Mouse (Mus musculus): Measurements from ENCODE around the gene Hopx.

The Hopx gene

GRCm38 (mm10) chr5:77114817-77115731 lies at the start of gene Hopx:
Gene Hopx (minus strand): TSS chr5:77115121.
- no peak for DNase-seq (ENCODE audit: low read depth)

DNA sequence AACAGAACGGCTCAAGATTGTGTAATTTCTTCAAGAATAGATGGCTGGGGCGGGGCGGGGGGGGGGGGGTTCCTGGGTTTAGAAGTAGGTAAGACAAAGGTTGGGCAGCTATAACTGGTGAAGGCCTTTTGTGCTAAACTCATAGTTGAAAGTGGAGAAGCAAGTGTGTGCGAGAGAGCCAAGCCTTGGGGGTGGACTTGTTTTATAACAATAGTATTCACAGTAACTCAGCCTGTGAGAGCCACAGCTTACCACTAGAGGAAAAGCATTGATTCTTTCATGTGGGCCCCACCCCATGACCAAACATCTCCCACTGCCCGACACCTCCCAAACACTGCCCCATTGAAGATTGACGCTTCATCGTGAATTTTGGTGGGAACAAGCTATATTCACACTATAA lies 48.7 kb upstream of the Hopx start:
- DNase-seq (ENCODE audit: low read depth): no peak

DNA sequence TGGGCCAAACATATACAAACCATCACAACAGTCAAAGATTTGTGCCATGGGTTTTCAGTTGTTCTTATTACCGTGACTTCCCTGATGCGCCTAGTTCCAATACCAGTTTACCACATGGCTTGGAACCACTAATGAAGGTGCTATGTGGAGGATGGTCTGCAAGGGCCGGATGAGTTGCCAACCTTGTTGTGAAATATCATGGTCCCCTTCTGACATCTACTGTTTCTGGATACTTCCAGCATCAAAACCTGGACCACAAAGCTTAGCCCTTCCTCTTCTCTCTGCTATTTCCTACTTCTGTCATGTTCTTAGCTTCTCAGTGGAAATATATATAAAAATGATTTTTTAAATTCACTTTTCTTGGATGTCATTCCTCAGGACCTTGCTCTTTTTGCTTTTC lies 47.6 kb upstream of the Hopx start:
- no peak for DNase-seq (ENCODE audit: low read depth)

DNA sequence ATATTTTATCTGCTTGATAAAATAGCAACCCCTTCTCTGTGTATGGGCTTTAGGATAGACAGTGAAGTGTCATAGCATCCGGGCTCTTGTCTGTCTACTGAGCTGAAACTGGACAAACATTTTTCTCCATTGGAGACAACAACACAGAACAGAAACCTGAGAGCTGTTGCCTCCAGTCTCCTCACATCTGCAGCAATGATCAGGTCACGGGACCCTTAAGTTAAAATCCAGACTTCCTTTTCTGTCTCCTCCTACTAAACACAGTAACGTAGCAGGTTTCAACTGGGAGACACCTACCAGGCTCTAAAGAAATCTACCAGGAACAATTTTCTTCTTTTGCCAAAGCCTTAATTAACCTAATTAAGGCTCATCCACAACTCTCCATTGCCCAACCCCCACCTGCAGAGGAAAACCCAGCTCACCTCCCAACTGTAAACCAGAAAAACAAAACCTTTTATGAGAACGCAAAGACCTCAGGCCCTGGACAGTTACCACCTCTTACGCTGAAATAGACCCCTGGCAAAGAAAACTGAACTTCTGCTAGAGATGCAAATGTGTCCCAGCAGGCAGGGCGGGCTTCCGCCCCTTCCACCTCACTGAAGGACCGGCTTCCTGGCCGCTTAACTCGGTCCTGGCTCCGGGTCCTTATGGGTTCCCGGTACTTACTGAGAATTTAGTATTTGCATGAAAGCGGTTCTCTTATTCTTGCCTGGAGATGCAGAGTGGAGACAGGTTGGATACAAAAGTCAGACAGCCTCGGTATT lies 43.0 kb upstream of the Hopx start:
- no peak for DNase-seq (ENCODE audit: low read depth)

DNA sequence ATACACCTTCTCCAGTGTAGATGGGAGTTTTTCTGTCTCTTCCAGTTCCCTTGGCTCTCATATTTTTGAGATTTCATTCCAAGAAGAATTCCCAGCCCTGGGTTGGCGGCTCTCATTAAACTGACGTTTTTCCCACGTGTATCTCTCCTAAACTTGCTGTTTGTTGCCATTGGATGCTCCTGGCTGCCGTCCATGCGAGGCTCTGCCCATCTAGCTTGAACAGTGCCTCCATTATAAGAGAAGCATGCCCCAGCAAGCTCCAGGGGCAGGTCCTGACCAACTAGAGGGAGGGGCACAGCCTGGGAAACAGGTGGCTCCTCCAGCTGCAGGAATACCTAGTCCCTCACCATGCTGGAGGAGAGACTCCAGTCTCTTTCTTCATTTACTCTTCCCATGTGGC lies 42.0 kb upstream of the Hopx start:
- DNase-seq (ENCODE audit: low read depth): no peak

DNA sequence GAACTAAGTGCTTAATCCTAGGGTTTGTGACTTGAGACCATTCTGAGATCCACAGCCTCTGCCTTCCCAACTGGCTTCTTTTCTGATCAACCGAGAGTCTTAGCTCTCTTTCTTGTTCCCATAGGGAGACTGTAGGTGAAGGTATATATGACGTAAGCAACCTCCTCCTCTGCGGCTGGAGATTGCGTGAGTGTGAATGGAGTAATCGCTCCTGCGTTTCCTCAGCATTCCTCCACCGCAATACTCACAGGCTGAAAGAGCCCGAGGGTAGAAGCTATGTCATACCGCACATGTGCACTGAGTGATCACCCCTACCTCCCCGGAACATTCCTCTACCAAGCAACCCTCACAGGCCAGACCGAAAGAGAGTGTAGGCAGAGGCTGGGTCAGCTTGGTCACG lies 40.6 kb upstream of the Hopx start:
- DNase-seq (ENCODE audit: low read depth): no peak

GRCm38 (mm10) chr5:77154812-77155211 lies 39.9 kb upstream of the Hopx start:
- DNase-seq (ENCODE audit: low read depth): no peak

DNA sequence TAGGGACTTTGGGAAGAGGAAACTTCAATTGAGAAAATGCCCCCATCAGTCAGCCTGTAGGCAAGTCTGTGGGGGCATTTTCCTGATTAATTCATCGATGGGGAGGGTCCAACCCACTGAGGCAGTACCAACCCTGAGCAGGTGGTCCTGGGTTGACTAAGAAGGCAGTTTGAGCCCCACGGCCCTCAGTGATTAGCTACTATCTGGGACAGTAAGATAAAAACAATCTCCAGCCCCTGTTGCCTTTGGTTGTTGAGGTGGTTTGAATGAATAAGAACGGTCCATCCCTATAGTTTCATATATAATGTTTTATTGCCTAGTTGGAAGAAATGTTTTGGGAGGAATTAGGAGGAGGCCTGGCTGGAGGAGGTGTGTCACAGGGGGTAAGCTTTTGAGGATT lies 36.8 kb upstream of the Hopx start:
- DNase-seq (ENCODE audit: low read depth): no peak

DNA sequence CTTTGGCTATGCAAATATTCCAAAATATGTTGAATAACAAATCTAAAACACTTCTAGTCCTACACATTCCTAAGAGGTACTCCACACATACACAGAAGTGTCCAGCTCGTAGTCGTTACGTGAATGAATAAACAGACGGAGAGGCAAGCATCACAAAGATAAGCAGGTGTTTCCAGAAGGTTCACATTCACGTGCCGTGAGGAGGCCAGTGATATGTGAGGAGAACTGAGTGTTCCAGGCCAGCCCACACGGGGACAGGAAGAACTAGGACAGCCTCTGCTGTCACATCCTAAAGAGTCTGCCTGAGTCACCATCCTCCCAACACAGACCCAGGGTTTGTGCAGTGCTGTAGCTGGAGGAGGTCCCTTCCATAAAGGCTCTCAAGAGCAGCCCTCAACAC lies 36.2 kb upstream of the Hopx start:
- DNase-seq (ENCODE audit: low read depth): no peak

GRCm38 (mm10) chr5:77148021-77148621 lies 33.2 kb upstream of the Hopx start:
- no peak for DNase-seq (ENCODE audit: low read depth)

DNA sequence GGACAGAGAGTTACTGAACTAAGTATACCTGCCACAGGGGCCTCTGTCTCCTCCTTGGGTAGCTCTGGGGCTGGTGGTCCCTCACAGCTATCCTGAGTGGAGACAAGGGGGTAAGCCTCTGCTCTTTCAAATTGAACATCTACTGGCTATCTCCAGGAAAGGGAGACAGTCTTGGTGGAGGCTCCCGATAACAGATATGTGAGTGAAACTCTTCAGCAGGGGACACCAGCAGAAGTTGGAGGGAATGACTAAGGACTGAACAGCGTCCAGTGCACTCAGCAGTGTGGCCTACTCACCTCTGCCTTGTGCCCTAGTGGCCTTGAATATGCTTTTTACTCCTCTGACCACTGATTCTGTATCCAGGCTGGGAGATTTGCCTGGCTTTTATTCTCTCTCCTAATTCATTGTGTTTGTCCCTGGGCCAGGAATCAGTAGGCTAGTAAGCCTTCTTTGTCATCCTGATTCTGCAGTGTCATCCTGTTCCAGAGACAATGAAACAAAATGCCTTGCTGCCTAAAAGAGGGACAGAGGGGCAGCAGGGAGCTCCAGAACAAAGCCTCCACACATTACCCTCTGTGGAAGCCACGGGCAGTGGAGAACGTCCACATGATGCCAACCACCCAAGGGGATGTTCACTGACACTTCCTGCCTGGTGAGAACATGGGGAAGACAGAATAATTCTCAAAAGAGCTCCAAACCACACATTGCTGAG lies 31.7 kb upstream of the Hopx start:
- DNase-seq (ENCODE audit: low read depth): no peak

GRCm38 (mm10) chr5:77144647-77145046 lies 29.7 kb upstream of the Hopx start:
- no peak for DNase-seq (ENCODE audit: low read depth)

GRCm38 (mm10) chr5:77143076-77143475 lies 28.2 kb upstream of the Hopx start:
- DNase-seq (ENCODE audit: low read depth): no peak

DNA sequence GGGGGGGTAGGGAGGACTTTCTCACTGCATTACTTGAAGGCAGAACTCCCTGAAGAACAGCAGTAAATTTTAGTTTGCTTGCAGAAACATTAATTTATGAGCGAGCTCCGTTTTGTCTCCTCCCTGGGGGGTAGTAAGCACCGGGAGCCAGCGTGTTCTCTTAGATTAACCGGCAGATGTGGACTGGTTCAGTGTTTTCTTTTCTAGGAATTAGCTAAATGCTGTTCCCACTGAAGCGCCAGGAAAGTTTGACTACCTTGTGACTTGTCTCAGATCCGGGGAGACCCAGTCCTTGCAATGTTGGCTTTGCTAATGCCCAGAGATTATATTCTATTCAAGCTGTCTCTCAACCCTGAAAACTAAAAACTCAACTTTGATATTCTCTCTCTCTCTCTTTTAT lies 26.4 kb upstream of the Hopx start:
- no peak for DNase-seq (ENCODE audit: low read depth)

DNA sequence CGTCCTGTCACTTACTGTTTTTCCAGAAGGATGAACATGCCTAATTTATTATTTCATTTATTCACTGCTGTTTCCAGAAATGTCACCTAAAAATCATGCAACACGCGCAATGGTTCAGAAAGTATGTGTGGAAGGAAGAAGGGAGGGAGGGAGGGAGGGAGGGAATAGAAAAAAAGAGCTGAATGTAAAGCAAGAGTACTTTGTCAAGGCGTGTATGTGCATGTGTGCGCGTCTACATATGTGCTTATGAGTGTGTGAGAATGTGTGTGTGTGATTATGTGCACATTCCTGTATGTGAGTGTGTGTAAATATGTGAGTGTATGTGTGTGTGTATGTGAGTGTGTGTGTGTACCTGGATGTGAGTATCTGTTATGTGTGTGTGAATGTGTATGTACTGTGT lies 25.9 kb upstream of the Hopx start:
- DNase-seq (ENCODE audit: low read depth): no peak

GRCm38 (mm10) chr5:77140108-77140507 lies 25.2 kb upstream of the Hopx start:
- DNase-seq (ENCODE audit: low read depth): no peak

- DNase-seq (ENCODE audit: low read depth): no peak
These were observed 22.9 kb upstream of the Hopx start for GRCm38 (mm10) chr5:77137701-77138265.

DNA sequence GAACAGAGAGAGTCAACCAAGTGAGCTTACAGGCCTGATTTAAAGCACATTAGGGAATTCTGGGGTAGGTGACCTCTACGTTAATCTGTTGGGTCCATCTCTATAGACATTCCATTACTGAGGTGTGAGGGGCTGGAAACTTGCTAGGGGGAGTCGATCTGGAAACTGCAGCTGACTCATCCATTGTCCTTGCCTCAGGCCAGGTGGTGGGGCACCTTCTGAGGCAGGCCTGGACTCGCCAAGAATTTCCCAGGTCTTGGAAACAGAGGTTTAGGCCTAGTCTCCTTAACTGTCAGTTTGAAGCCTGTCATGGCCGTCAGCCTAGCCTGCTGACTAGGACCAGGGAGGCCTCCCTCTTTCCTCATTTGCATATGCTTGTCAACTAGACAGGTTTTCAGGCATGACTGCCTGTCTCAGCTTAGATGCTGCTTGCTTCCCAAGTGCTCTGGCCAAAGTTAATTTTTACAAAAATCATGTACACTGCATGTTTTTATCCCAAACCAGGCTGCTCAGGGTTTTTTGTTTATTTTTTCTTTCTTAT lies 21.8 kb upstream of the Hopx start:
- no peak for DNase-seq (ENCODE audit: low read depth)

DNA sequence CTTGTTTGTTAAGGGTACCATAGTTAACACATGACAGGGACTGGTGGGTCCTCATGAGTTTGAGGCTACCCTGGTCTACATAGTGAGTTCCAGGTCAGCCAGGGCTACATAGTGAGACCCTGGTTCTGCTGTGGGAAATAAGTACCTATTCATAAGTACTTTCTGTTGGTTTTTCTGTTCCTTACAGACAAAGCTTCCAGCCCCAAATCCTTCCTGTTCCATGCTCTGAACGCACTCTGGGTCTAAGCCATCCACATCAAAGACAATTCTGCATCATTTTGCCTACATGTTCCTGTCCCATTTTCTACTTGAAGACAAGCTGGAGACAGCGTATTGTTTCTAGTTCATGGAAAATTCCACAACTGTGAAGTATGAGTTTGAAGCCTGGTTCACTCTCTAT lies 20.0 kb upstream of the Hopx start:
- no peak for DNase-seq (ENCODE audit: low read depth)

- no peak for DNase-seq (ENCODE audit: low read depth)
These were observed 19.5 kb upstream of the Hopx start for GRCm38 (mm10) chr5:77134465-77134864.

DNA sequence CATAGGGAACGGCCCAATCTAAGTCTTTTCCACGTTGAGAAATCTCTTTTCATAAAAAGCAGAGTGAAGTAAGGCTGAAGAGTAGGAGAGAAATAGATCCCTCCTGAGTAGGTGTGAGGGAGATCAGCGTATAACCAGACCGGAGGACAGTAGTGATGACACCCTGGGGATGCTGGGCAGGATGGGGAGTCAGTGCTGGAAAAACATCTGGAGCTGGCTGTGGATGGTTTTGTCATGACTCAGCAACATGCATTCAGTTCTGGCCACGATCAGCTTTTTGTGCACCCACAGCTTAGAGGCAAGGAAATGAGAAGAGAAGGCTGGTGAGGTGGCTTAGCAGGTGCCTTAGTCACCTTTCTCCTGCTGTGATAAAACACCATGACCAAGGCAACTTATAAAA lies 19.0 kb upstream of the Hopx start:
- no peak for DNase-seq (ENCODE audit: low read depth)
